Mouse (Mus musculus): Measurements from ENCODE around the gene Heatr5a.

GRCm38 (mm10) chr12:52014044-52014443 lies 42.9 kb upstream of the Heatr5a start:
- TF ChIP-seq CTCF (conservative IDR thresholded peaks at IDR 0.05; ENCODE audit: insufficient read depth, insufficient read length, low read depth, low read length): no peak
- no peak for TF ChIP-seq POLR2A (IDR thresholded peaks at IDR 0.05; ENCODE audit: low read depth, low read length)

Data from kidney, adult 2 months (tissue).